Mouse (Mus musculus) stomach, postnatal 0 days (tissue): Measurements from ENCODE around the gene Cend1. TPM values are rescaled to one million over a fixed set of nuclear protein-coding genes. Genes with fewer than 3 reads are reported as not detected.

Source experiments
- ATAC-seq: fragments of 200-750 bp; cut with Nextera tagmentation; 2 replicates; pipeline ENCODE4 v1.8.0; 2017; ENCODE audit not compliant: low FRiP score, low TSS enrichment
- DNase-seq: peaks from one replicate; pipeline ENCODE4 v3.0.0-alpha.2; 2016; ENCODE audit warnings: low spot score
- H3K27ac ChIP-seq: fragments of 300-500 bp; sonication (generic); replicated peaks from 2 replicates; pipeline ENCODE4 v1.5.1; 2014; ENCODE audit warnings: mild to moderate bottlenecking, control low read depth
- H3K27me3 ChIP-seq: fragments of 300-500 bp; sonication (generic); 2 replicates; pipeline ENCODE4 v1.6.1; 2014; ENCODE audit warnings: low read length; ENCODE audit not compliant: control insufficient read depth, insufficient read depth
- H3K36me3 ChIP-seq: fragments of 300-500 bp; sonication (generic); 2 replicates; pipeline ENCODE4 v1.6.1; 2014; ENCODE audit warnings: low read length, mixed read lengths; ENCODE audit not compliant: control insufficient read depth, insufficient read depth
- H3K4me1 ChIP-seq: fragments of 300-500 bp; sonication (generic); replicated peaks from 2 replicates; pipeline ENCODE4 v1.6.1; 2014; ENCODE audit warnings: antibody characterized with exemption; ENCODE audit not compliant: control insufficient read depth, insufficient read depth
- H3K4me2 ChIP-seq: fragments of 300-500 bp; sonication (generic); replicated peaks from 2 replicates; pipeline ENCODE4 v1.6.1; 2014; ENCODE audit warnings: low read depth, mild to moderate bottlenecking, control low read depth, moderate library complexity
- H3K4me3 ChIP-seq: fragments of 300-500 bp; sonication (generic); 2 replicates; pipeline ENCODE4 v1.5.1; 2014; ENCODE audit warnings: low read depth, low read length, control low read depth
- H3K9ac ChIP-seq: fragments of 300-500 bp; sonication (generic); 2 replicates; pipeline ENCODE4 v1.6.1; 2014; ENCODE audit warnings: mild to moderate bottlenecking, low read length, control low read depth, mixed read lengths
- H3K9me3 ChIP-seq: fragments of 300-500 bp; sonication (generic); 2 replicates; pipeline ENCODE4 v1.6.1; 2016; ENCODE audit warnings: low read length; ENCODE audit not compliant: control insufficient read depth
- CTCF ChIP-seq: IDR thresholded peaks from 2 replicates; pipeline ENCODE4 v1.5.1; 2016; ENCODE audit warnings: antibody characterized with exemption, low read depth, mild to moderate bottlenecking, moderate library complexity
- EP300 ChIP-seq: optimal IDR thresholded peaks from 2 replicates; pipeline ENCODE3; 2016; ENCODE audit warnings: antibody characterized with exemption
- WGBS: fragments of 180-500 bp; shearing (Covaris S2); extraction: QIAGEN DNeasy Blood & Tissue Kit; methylation state at CpG from one replicate; pipeline ENCODE4 v1.1.7; 2014; 5-methylcytosine and 5-hydroxymethylcytosine counted together
- polyA plus RNA-seq: library from polyadenylated mRNA; unstranded; fragments of >200 nt; fragmentation: Nextera tagmentation; extraction: Ambion mirVana; gene quantifications from 2 replicates; pipeline ENCODE4 v1.2.1, GENCODE M21; 2015

Gene Cend1
- polyA plus RNA-seq, 1 experiment from 2014 or later: 2.0 TPM

GRCm38 (mm10) chr7:141423811-141424210, 5.5 kb downstream of the Cend1 start:
- H3K4me3 ChIP-seq: no peak overlapping the region
- H3K27me3 ChIP-seq: no peaks in the 10 kb centered on the region
- no peak for TF ChIP-seq CTCF
- no peak for TF ChIP-seq EP300
- no peaks in the 10 kb centered on the region for H3K4me1 ChIP-seq
- no peaks in the 10 kb centered on the region for H3K36me3 ChIP-seq
- H3K9me3 ChIP-seq: no peaks in the 10 kb centered on the region
- WGBS: 64% methylated on average over 4 of the region's 4 CpGs
- DNase-seq (no peak), ATAC-seq (no peak)
- no peak overlapping the region for H3K9ac ChIP-seq
- no peak overlapping the region for H3K27ac ChIP-seq
- H3K4me2 ChIP-seq: no peak overlapping the region

GRCm38 (mm10) chr7:141420030-141420702, 9.1 kb downstream of the Cend1 start:
- WGBS: 66% methylated on average over 9 of the region's 9 CpGs
- DNase-seq: no peak

GRCm38 (mm10) chr7:141418970-141419369, 10.3 kb downstream of the Cend1 start:
- Histone ChIP-seq H3K27ac (no peak overlapping the region), H3K4me1 (no peaks in the 10 kb centered on the region), H3K27me3 (no peaks in the 10 kb centered on the region), H3K36me3 (no peaks in the 10 kb centered on the region), H3K9me3 (no peaks in the 10 kb centered on the region), H3K4me2 (no peak overlapping the region), H3K9ac (no peak overlapping the region), H3K4me3 (no peak overlapping the region)
- DNase-seq: peak; percentile 54
- no peak for ATAC-seq
- 55% methylated on average over 7 of the region's 7 CpGs for WGBS
- TF ChIP-seq EP300 (no peak), CTCF (no peak)

More at GRCm38 (mm10) chr7:141420030-141420702, 9.1 kb downstream of the Cend1 start:
- Histone ChIP-seq H3K36me3 (no peaks in the 10 kb centered on the region), H3K27me3 (no peaks in the 10 kb centered on the region), H3K4me3 (no peak overlapping the region), H3K9me3 (no peaks in the 10 kb centered on the region), H3K27ac (no peak overlapping the region), H3K4me1 (no peaks in the 10 kb centered on the region), H3K9ac (no peak overlapping the region), H3K4me2 (no peak overlapping the region)
- peak; percentile 12; the same call in 1 of the 2 replicates for ATAC-seq
- TF ChIP-seq EP300 (no peak), CTCF (no peak)

- DNase-seq: no peak
- H3K9ac ChIP-seq: no peak overlapping the region
These were observed 11.3 kb downstream of the Cend1 start for GRCm38 (mm10) chr7:141417731-141418681.

GRCm38 (mm10) chr7:141416144-141416841, 13.0 kb downstream of the Cend1 start:
- H3K4me3 ChIP-seq: no peak overlapping the region
- 0 out of 2 replicates have a peak, but pooled peaks cover 3% of the 10 kb centered on the region for H3K4me1 ChIP-seq
- DNase-seq (no peak), ATAC-seq (peak; percentile 43)
- no peaks in the 10 kb centered on the region for H3K27me3 ChIP-seq
- H3K4me2 ChIP-seq: no peak overlapping the region
- no peak overlapping the region for H3K27ac ChIP-seq
- 75% methylated on average over 6 of the region's 6 CpGs for WGBS
- H3K36me3 ChIP-seq: no peaks in the 10 kb centered on the region; the same call in 1 of the 2 replicates
- no peak for TF ChIP-seq CTCF
- TF ChIP-seq EP300: no peak
- no peak overlapping the region for H3K9ac ChIP-seq
- no peaks in the 10 kb centered on the region for H3K9me3 ChIP-seq

More at GRCm38 (mm10) chr7:141417731-141418681, 11.3 kb downstream of the Cend1 start:
- Histone ChIP-seq H3K27me3 (no peaks in the 10 kb centered on the region), H3K27ac (no peak overlapping the region), H3K4me1 (0 out of 2 replicates have a peak, but pooled peaks cover 3% of the 10 kb centered on the region), H3K36me3 (no peaks in the 10 kb centered on the region), H3K9me3 (no peaks in the 10 kb centered on the region), H3K4me3 (no peak overlapping the region), H3K4me2 (no peak overlapping the region)
- no peak for ATAC-seq
- 72% methylated on average over 8 of the region's 8 CpGs for WGBS
- TF ChIP-seq EP300 (no peak), CTCF (peak; percentile 49)
